Mouse (Mus musculus) MEL (cell line): ENCODE measurements around the gene Eme2. TPM values are rescaled to one million over a fixed set of nuclear protein-coding genes. Genes with fewer than 3 reads are reported as not detected.

Experiments used
- DNase-seq: peaks from one replicate; pipeline ENCODE4 v3.0.0; 2011; ENCODE audit warnings: low read depth, low spot score
- H3K27ac ChIP-seq: 2 replicates; pipeline ENCODE4 v1.5.1; 2012; ENCODE audit warnings: low read depth, mild to moderate bottlenecking, control low read depth, low read length, moderate library complexity; ENCODE audit not compliant: control insufficient read depth
- H3K27me3 ChIP-seq, 2 experiments: fragments of 150-350 bp in 1 of 2; sonication (generic) in 1 of 2; 2 replicates each; pipeline ENCODE4 v1.6.1; 2012; ENCODE audit warnings: low read length in 2 of 2, mild to moderate bottlenecking in 2 of 2, improper control_type of control experiment in 1 of 2, moderate library complexity in 1 of 2; ENCODE audit not compliant: insufficient read depth in 2 of 2, control insufficient read depth in 1 of 2
- H3K36me3 ChIP-seq, 2 experiments: 2 replicates each; pipeline ENCODE4 v1.6.1; 2012 to 2014; ENCODE audit warnings: low read length in 2 of 2, improper control_type of control experiment in 1 of 2, inconsistent platforms in 1 of 2, mild to moderate bottlenecking in 1 of 2; ENCODE audit not compliant: insufficient read depth in 2 of 2, control insufficient read depth in 1 of 2
- H3K4me1 ChIP-seq, 2 experiments: fragments of 150-350 bp in 1 of 2; sonication (generic) in 1 of 2; 2 replicates each; pipeline ENCODE4 v1.6.1; 2012; ENCODE audit warnings: low read length in 2 of 2, improper control_type of control experiment in 1 of 2, mild to moderate bottlenecking in 1 of 2; ENCODE audit not compliant: insufficient read depth in 2 of 2, control insufficient read depth in 1 of 2
- H3K4me3 ChIP-seq, 2 experiments: fragments of 150-350 bp in 1 of 2; sonication (generic) in 1 of 2; 2 replicates each; pipeline ENCODE4 v1.5.1; 2012; ENCODE audit warnings: low read depth in 2 of 2, low read length in 2 of 2, mild to moderate bottlenecking in 2 of 2, moderate library complexity in 2 of 2, control low read depth in 1 of 2, improper control_type of control experiment in 1 of 2; ENCODE audit not compliant: control insufficient read depth in 1 of 2, insufficient read depth in 1 of 2
- H3K79me2 ChIP-seq: 2 replicates; pipeline ENCODE4 v1.6.1; 2012; ENCODE audit warnings: mild to moderate bottlenecking, low read length, moderate library complexity; ENCODE audit not compliant: control insufficient read depth, poor library complexity, insufficient read depth
- H3K9ac ChIP-seq: 2 replicates; pipeline ENCODE4 v1.6.1; 2012; ENCODE audit warnings: low read depth, mild to moderate bottlenecking, control low read depth, low read length, moderate library complexity; ENCODE audit not compliant: control insufficient read depth, poor library complexity, severe bottlenecking
- H3K9me3 ChIP-seq: fragments of 150-350 bp; sonication (generic); replicated peaks from 2 replicates; pipeline ENCODE4 v1.6.1; 2012; ENCODE audit warnings: mild to moderate bottlenecking, low read length, improper control_type of control experiment, moderate library complexity; ENCODE audit not compliant: insufficient read depth
- CHD1 ChIP-seq: IDR thresholded peaks from 2 replicates; pipeline ENCODE4 v1.6.1; 2012; ENCODE audit warnings: low read depth, mild to moderate bottlenecking, inconsistent platforms, low read length, improper control_type of control experiment
- CTCF ChIP-seq, 3 experiments: IDR thresholded peaks in 2 of 3; conservative IDR thresholded peaks in 1 of 3; 2 replicates each; pipeline ENCODE4 v1.5.1; 2011 to 2012; ENCODE audit warnings: low read length in 3 of 3, low read depth in 2 of 3, mild to moderate bottlenecking in 2 of 3, improper control_type of control experiment in 1 of 3, inconsistent platforms in 1 of 3, mixed read lengths in 1 of 3, moderate library complexity in 1 of 3; ENCODE audit not compliant: control insufficient read depth in 1 of 3, insufficient read depth in 1 of 3, poor library complexity in 1 of 3, severe bottlenecking in 1 of 3
- E2F4 ChIP-seq: IDR thresholded peaks from 2 replicates; pipeline ENCODE4 v1.6.1; 2011; ENCODE audit warnings: low read depth, low read length, improper control_type of control experiment, borderline replicate concordance
- GABPA ChIP-seq: IDR thresholded peaks from 2 replicates; pipeline ENCODE4 v1.6.1; 2012; ENCODE audit warnings: low read depth, mild to moderate bottlenecking, inconsistent platforms, low read length, improper control_type of control experiment, moderate library complexity
- HCFC1 ChIP-seq: IDR thresholded peaks from 2 replicates; pipeline ENCODE4 v1.6.1; 2012; ENCODE audit warnings: low read depth, mild to moderate bottlenecking, inconsistent platforms, low read length, improper control_type of control experiment, moderate library complexity
- JUND ChIP-seq: IDR thresholded peaks from 2 replicates; pipeline ENCODE4 v1.6.1; 2011; ENCODE audit warnings: low read depth, mild to moderate bottlenecking, improper control_type of control experiment, low read length
- KAT2A ChIP-seq: conservative IDR thresholded peaks from 2 replicates; pipeline ENCODE4 v1.6.1; 2012; ENCODE audit warnings: low read depth, low read length, improper control_type of control experiment, inconsistent platforms
- MAZ ChIP-seq: IDR thresholded peaks from 2 replicates; pipeline ENCODE4 v1.6.1; 2012; ENCODE audit warnings: low read depth, mild to moderate bottlenecking, inconsistent platforms, low read length, improper control_type of control experiment
- MEF2A ChIP-seq: IDR thresholded peaks from 2 replicates; pipeline ENCODE4 v1.6.1; 2014; ENCODE audit warnings: low read depth, mild to moderate bottlenecking, inconsistent platforms, low read length, improper control_type of control experiment; ENCODE audit not compliant: poor library complexity, insufficient replicate concordance, severe bottlenecking; ENCODE audit errors: extremely low read depth
- MXI1 ChIP-seq: IDR thresholded peaks from 2 replicates; pipeline ENCODE4 v1.6.1; 2011; ENCODE audit warnings: mild to moderate bottlenecking, low read depth, low read length, improper control_type of control experiment
- MYB ChIP-seq: IDR thresholded peaks from 2 replicates; pipeline ENCODE4 v1.6.1; 2011; ENCODE audit warnings: mild to moderate bottlenecking, low read depth, low read length, improper control_type of control experiment
- POLR2A ChIP-seq, 2 experiments: IDR thresholded peaks; 2 replicates each; pipeline ENCODE4 v1.6.1; 2011 to 2012; ENCODE audit warnings: low read length in 2 of 2, mild to moderate bottlenecking in 2 of 2, control low read depth in 1 of 2, improper control_type of control experiment in 1 of 2, low read depth in 1 of 2, moderate library complexity in 1 of 2; ENCODE audit not compliant: control insufficient read depth in 1 of 2, insufficient read depth in 1 of 2, poor library complexity in 1 of 2
- POLR2AphosphoS2 ChIP-seq: IDR thresholded peaks from 2 replicates; pipeline ENCODE4 v1.6.1; 2011; ENCODE audit warnings: low read length, improper control_type of control experiment
- RAD21 ChIP-seq: IDR thresholded peaks from 2 replicates; pipeline ENCODE4 v1.6.1; 2011; ENCODE audit warnings: mild to moderate bottlenecking, low read depth, low read length, improper control_type of control experiment
- RCOR1 ChIP-seq: IDR thresholded peaks from 2 replicates; pipeline ENCODE4 v1.6.1; 2012; ENCODE audit warnings: low read depth, mild to moderate bottlenecking, inconsistent platforms, low read length, improper control_type of control experiment
- UBTF ChIP-seq: IDR thresholded peaks from 2 replicates; pipeline ENCODE4 v1.6.1; 2012; ENCODE audit warnings: low read depth, mild to moderate bottlenecking, inconsistent platforms, low read length, improper control_type of control experiment, moderate library complexity, borderline replicate concordance; ENCODE audit not compliant: insufficient read depth
- USF1 ChIP-seq: IDR thresholded peaks from 2 replicates; pipeline ENCODE4 v1.6.1; 2014; ENCODE audit warnings: low read depth, mild to moderate bottlenecking, inconsistent platforms, low read length, improper control_type of control experiment, moderate library complexity
- ZNF384 ChIP-seq: IDR thresholded peaks from 2 replicates; pipeline ENCODE4 v1.6.1; 2012; ENCODE audit warnings: low read depth, mild to moderate bottlenecking, inconsistent platforms, low read length, improper control_type of control experiment
- polyA plus RNA-seq, 2 experiments: library from polyadenylated mRNA; stranded (reverse) in 1 of 2; unstranded in 1 of 2; fragments of >175 nt in 1 of 2; fragments of >200 nt in 1 of 2; gene quantifications; 2 replicates each; pipeline versions ENCODE4 v1.2.1 to v1.2.4; 2012; ENCODE audit warnings: low replicate concordance in 2 of 2, low read depth in 1 of 2; ENCODE audit not compliant: insufficient read length in 2 of 2, insufficient read depth in 1 of 2, missing spikeins in 1 of 2
- total RNA-seq: library from RNA; depleted of rRNA; stranded (reverse); fragments of 300-350 nt; gene quantifications from 2 replicates; pipeline ENCODE4 v1.2.3, GENCODE M21; 2012

Gene Eme2
- total and polyA plus RNA-seq, 3 experiments, result 15.1 to 26.8 TPM; not detected in 1

GRCm38 (mm10) chr17:24857831-24858470 lies 36.9 kb downstream of the Eme2 start:
- TF ChIP-seq USF1, result no peak
- no peak for TF ChIP-seq E2F4
- TF ChIP-seq RCOR1, result no peak
- Histone ChIP-seq H3K4me1 (peaks cover 4 to 16% of the 10 kb centered on the region in 2 experiments), H3K9me3 (no peaks in the 10 kb centered on the region), H3K9ac (no peak overlapping the region), H3K36me3 (peaks cover 0 to 11% of the 10 kb centered on the region in 2 experiments; a peak in 2 of 4 replicates), H3K27ac (no peak overlapping the region), H3K4me3 (no peak overlapping the region), H3K27me3 (no peaks in the 10 kb centered on the region), H3K79me2 (no peaks in the 10 kb centered on the region)
- no peak for DNase-seq

DNA sequence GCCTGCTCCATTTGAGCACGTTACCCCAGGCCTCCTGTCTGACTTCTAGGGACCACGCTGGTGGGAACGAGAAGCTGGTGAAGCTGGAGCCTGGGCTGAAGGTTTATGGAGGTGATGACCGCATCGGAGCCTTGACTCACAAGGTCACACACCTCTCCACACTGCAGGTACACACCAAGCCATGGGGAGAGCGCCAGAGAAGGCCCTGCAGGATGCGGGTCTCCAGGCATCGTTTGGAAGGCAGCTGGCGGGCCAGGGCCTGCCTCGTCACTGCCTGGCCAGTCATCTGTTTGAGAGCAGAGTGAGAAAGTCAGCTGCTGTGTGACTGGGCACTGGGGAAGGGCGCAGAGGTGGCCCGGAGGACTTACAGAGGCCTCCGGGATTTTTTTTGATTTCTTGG lies 38.3 kb downstream of the Eme2 start:
- no peak for DNase-seq
- Histone ChIP-seq H3K9me3 (no peaks in the 10 kb centered on the region), H3K27ac (no peak overlapping the region), H3K4me3 (no peak overlapping the region)
- TF ChIP-seq RAD21, result no peak
- TF ChIP-seq UBTF, result no peak
- TF ChIP-seq JUND, result no peak
- no peak for TF ChIP-seq USF1
- no peak for TF ChIP-seq CHD1
- TF ChIP-seq MEF2A, result no peak
- TF ChIP-seq ZNF384, result no peak
- TF ChIP-seq MXI1, result no peak
- no peak for TF ChIP-seq E2F4
- TF ChIP-seq GABPA, result no peak
- TF ChIP-seq HCFC1, result no peak
- TF ChIP-seq, all 39 proteins: peak for 0
- H3K4me1 ChIP-seq, result peaks cover 4 to 16% of the 10 kb centered on the region in 2 experiments
- H3K9ac ChIP-seq, result no peak overlapping the region
- H3K79me2 ChIP-seq, result no peaks in the 10 kb centered on the region
- no peaks in the 10 kb centered on the region for H3K27me3 ChIP-seq
- peaks cover 0 to 12% of the 10 kb centered on the region in 2 experiments; a peak in 2 of 4 replicates for H3K36me3 ChIP-seq

- Histone ChIP-seq H3K4me3 (no peak overlapping the region), H3K36me3 (peaks cover 0 to 17% of the 10 kb centered on the region in 2 experiments; a peak in 2 of 4 replicates), H3K4me1 (peaks cover 4 to 22% of the 10 kb centered on the region in 2 experiments), H3K27ac (no peak overlapping the region), H3K79me2 (no peaks in the 10 kb centered on the region), H3K27me3 (no peaks in the 10 kb centered on the region), H3K9me3 (no peaks in the 10 kb centered on the region), H3K9ac (no peak overlapping the region)
- no peak for DNase-seq
- TF ChIP-seq KAT2A (no peak), JUND (no peak), POLR2A (IDR thresholded peaks at IDR 0.05; ENCODE audit: control insufficient read depth in 1 of 2, insufficient read depth in 1 of 2, low read depth in 1 of 2, low read length in 2 of 2, poor library complexity in 1 of 2) (no peak), CTCF (IDR thresholded peaks at IDR 0.05 in 2 of 3, conservative IDR thresholded peaks at IDR 0.05 in 1 of 3; ENCODE audit: control insufficient read depth in 1 of 3, insufficient read depth in 1 of 3, low read depth in 2 of 3, low read length in 3 of 3, poor library complexity in 1 of 3, severe bottlenecking in 1 of 3) (no peak), MYB (no peak), MAZ (no peak), POLR2AphosphoS2 (no peak), CHD1 (no peak)
These were observed 38.9 kb downstream of the Eme2 start for GRCm38 (mm10) chr17:24855838-24856464.
